Mouse (Mus musculus) ES-Bruce4 (cell line): ENCODE results near the gene Mcee. TPM values are rescaled to one million over a fixed set of nuclear protein-coding genes. Genes with fewer than 3 reads are reported as not detected.

ENCODE experiments used
- H3K27ac ChIP-seq: 2 replicates; pipeline ENCODE4 v1.5.1; 2012; ENCODE audit warnings: low read length, inconsistent platforms; ENCODE audit not compliant: insufficient read depth
- H3K27me3 ChIP-seq: 2 replicates; pipeline ENCODE4 v1.6.1; 2012; ENCODE audit warnings: mild to moderate bottlenecking, low read length, inconsistent platforms; ENCODE audit not compliant: control insufficient read depth, poor library complexity, insufficient read depth, severe bottlenecking
- H3K36me3 ChIP-seq: 2 replicates; pipeline ENCODE4 v1.6.1; 2012; ENCODE audit warnings: inconsistent platforms, mild to moderate bottlenecking, low read length, moderate library complexity; ENCODE audit not compliant: control insufficient read depth, poor library complexity, insufficient read depth, severe bottlenecking
- H3K4me1 ChIP-seq: one replicate; pipeline ENCODE4 v1.8.1; 2011; ENCODE audit warnings: low read length; ENCODE audit not compliant: control insufficient read depth, insufficient read depth
- H3K4me3 ChIP-seq: 2 replicates; pipeline ENCODE4 v1.5.1; 2011; ENCODE audit warnings: low read depth, mild to moderate bottlenecking, low read length
- H3K9ac ChIP-seq: 2 replicates; pipeline ENCODE4 v1.6.1; 2012; ENCODE audit warnings: low read depth, mild to moderate bottlenecking, inconsistent platforms; ENCODE audit not compliant: poor library complexity, severe bottlenecking
- H3K9me3 ChIP-seq: replicated peaks from 2 replicates; pipeline ENCODE4 v1.6.1; 2012; ENCODE audit warnings: mild to moderate bottlenecking, low read length, inconsistent platforms; ENCODE audit not compliant: control insufficient read depth, poor library complexity, insufficient read depth, severe bottlenecking
- CTCF ChIP-seq: IDR thresholded peaks from one replicate; pipeline ENCODE4 v1.8.1; 2011; ENCODE audit warnings: low read depth, low read length
- EP300 ChIP-seq: IDR thresholded peaks from 2 replicates; pipeline ENCODE4 v1.6.1; 2011; ENCODE audit warnings: low read depth, low read length; ENCODE audit not compliant: insufficient read depth
- POLR2A ChIP-seq: IDR thresholded peaks from one replicate; pipeline ENCODE4 v1.8.1; 2011; ENCODE audit warnings: low read length; ENCODE audit not compliant: insufficient read depth
- polyA plus RNA-seq: library from polyadenylated mRNA; stranded (reverse); fragments of >200 nt; gene quantifications from 2 replicates; pipeline ENCODE4 v1.2.4, GENCODE M21; 2011; ENCODE audit warnings: low read depth; ENCODE audit not compliant: missing spikeins, insufficient read depth, insufficient read length

Gene Mcee
- polyA plus RNA-seq, 1 experiment: 32.4 TPM

DNA sequence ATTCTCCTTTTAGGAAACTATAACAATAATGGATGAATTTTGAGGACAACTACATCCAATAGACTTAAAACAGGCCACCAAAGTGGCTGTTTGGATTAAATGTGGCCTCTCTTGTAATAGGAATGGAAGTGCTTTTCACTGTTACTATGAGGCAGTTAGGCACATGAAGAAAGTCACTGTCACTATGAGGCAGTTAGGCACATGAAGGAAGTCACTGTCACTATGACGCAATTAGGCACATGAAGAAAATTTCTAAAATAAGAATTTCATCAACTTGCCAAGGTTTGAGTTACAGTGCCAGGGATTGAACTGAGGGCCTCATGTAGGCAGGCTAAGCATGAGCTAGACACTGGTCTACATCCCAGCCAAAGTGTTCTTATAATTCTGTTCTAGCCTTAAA, 8.3 kb downstream of the Mcee start:
- H3K9me3 ChIP-seq: no peaks in the 10 kb centered on the region
- TF ChIP-seq POLR2A (no peak), EP300 (no peak), CTCF (no peak)
- H3K27ac ChIP-seq: no peak overlapping the region
- no peak overlapping the region for H3K4me3 ChIP-seq
- H3K9ac ChIP-seq: no peak overlapping the region
- no peaks in the 10 kb centered on the region for H3K4me1 ChIP-seq
- no peaks in the 10 kb centered on the region; the same call in 1 of the 2 replicates for H3K36me3 ChIP-seq
- H3K27me3 ChIP-seq: no peaks in the 10 kb centered on the region

DNA sequence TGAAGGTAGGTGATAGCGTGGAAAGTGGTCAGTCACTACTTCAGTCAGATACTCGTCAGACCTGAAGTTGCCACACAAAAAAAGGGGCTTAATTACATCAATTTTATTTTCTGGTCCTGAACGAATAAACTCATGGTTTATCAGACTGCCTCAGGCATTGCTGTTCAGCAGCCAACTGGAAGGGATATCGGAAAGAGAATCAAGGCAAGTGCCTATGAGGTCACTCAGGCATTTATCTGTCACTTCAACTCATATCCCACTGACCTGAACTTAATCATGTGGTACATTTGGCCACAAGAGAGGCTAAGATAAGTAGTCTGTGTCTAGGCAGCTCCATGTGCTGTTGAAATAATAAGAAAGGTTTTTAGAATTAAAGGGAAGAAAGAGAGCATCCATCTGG, 10.0 kb downstream of the Mcee start:
- no peak overlapping the region for H3K4me3 ChIP-seq
- H3K9me3 ChIP-seq: no peaks in the 10 kb centered on the region
- no peaks in the 10 kb centered on the region for H3K27me3 ChIP-seq
- no peaks in the 10 kb centered on the region for H3K4me1 ChIP-seq
- TF ChIP-seq POLR2A: no peak
- no peak for TF ChIP-seq EP300
- no peak for TF ChIP-seq CTCF
- no peak overlapping the region for H3K27ac ChIP-seq
- H3K9ac ChIP-seq: no peak overlapping the region
- no peaks in the 10 kb centered on the region; the same call in 1 of the 2 replicates for H3K36me3 ChIP-seq

DNA sequence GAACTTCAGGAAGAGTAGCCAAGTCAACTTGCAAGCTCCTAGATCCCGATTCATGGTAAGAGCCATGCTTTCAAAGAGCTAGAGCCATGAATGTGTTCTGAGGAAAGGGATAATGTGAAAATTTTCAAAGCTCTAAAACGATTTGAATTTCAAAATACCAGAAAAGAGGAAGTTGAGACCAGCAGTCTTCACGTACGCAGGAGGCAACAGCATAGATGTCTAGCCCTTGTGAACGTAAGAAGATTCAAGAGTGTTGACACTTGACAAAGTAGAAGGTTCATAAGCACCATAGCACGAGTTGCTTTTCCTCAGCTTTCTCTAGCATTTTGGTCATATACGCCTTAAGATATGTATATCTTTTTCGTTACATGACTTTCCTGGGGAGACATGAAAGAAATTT, 11.6 kb downstream of the Mcee start:
- TF ChIP-seq POLR2A (no peak), CTCF (no peak), EP300 (no peak)
- Histone ChIP-seq H3K9me3 (no peaks in the 10 kb centered on the region), H3K4me1 (no peaks in the 10 kb centered on the region), H3K27ac (no peak overlapping the region), H3K27me3 (no peaks in the 10 kb centered on the region), H3K36me3 (no peaks in the 10 kb centered on the region; the same call in 1 of the 2 replicates), H3K4me3 (no peak overlapping the region), H3K9ac (no peak overlapping the region)

DNA sequence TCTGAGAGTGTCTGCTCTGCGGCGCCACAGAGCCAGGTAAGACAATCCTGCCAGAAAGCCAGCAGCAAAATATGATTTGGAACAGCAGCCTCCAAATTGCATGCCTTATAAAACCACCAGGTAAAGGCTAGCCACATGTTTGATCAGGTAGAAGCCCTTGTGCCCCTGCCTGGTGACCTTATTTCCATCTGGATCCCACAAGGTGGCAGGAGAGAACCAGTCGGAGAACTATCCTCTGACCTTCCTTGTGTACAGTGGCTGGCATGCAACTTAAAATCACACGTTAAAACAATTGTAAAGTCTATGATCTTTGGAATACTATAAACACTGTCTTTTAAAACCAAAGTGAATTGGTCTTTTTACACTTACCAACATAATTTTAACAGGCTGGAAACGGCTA, 32.5 kb downstream of the Mcee start:
- no peak overlapping the region for H3K9ac ChIP-seq
- no peaks in the 10 kb centered on the region for H3K4me1 ChIP-seq
- no peak for TF ChIP-seq EP300
- peak; percentile 35 for TF ChIP-seq CTCF
- no peaks in the 10 kb centered on the region for H3K9me3 ChIP-seq
- no peak overlapping the region for H3K27ac ChIP-seq
- H3K4me3 ChIP-seq: no peak overlapping the region
- H3K27me3 ChIP-seq: no peaks in the 10 kb centered on the region; the same call in 1 of the 2 replicates
- H3K36me3 ChIP-seq: no peaks in the 10 kb centered on the region

DNA sequence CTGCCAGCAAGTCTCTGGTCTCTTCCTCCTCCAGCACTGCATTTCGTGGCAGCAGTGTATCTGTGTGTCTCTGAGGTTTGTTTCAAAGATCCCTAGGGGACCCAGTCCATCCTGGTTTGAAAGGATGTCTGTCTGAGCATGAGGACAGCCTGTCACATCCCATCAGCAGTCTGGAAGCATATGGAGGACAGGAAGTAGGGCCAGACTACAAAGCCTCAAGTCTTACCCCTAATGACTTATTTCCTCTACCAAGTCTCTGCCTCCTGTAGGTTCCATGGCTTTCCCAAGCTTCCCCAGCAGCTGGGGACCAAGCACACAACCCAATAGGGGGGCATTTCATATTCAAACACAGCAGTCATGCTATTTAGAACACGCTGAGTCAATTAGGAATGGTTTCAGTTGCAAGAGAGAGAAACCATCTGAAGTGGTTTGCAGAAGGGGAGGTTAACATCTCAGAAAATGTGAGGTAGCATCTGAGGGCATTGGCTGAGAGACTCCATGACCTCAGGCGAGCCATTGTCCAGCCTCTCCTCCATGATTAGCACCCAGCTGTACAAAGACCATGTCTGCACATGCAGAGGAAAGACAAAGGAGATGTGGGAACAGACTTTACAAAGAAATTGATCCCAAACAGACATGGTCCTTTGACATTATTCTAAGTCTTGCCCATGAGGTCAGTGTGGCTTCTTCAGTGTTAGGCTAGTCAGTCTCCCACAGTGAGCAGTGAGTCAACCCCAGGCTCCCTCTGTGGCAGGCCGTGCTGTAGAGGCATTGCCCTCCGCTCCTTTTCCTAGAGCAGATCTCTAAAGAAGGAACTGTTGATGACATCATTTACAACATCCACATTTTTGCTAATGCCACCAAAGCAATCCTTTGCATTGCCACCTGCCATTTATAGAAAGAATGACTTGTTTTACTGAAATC, 47.5 kb downstream of the Mcee start:
- Histone ChIP-seq H3K36me3 (no peaks in the 10 kb centered on the region), H3K4me1 (no peaks in the 10 kb centered on the region), H3K4me3 (no peak overlapping the region), H3K9me3 (no peaks in the 10 kb centered on the region), H3K27me3 (no peaks in the 10 kb centered on the region), H3K9ac (no peak overlapping the region), H3K27ac (no peak overlapping the region)
- TF ChIP-seq CTCF (no peak), EP300 (no peak), POLR2A (no peak)

DNA sequence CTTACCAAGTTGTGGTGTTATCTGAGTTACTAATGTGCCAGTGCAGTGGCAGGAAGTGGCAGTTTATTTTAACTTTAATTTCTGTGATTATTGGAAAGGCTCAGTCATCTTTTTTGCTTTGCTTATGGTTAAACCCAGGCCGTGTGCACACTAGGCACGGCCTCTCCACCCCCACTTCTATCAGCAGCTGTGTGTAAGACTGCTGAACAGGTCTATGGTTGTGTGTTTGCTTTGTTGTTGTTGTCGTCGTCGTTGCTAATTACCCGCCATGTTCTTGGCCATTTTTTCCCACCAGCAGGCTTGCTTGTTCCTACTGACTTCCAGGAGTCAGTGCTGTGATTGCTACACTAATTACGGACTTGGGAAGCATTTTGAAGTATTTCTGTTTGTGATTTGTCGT, 48.1 kb downstream of the Mcee start:
- H3K27ac ChIP-seq: no peak overlapping the region
- H3K9me3 ChIP-seq: no peaks in the 10 kb centered on the region
- TF ChIP-seq EP300 (no peak), CTCF (no peak), POLR2A (no peak)
- H3K36me3 ChIP-seq: no peaks in the 10 kb centered on the region
- no peaks in the 10 kb centered on the region for H3K27me3 ChIP-seq
- no peak overlapping the region for H3K9ac ChIP-seq
- H3K4me3 ChIP-seq: no peak overlapping the region
- H3K4me1 ChIP-seq: no peaks in the 10 kb centered on the region
